Mouse (Mus musculus) spleen, adult 12 weeks (tissue): ENCODE data around the gene Skiv2l.
"Not testable (repeated sequence)": the region's sequence is repeated elsewhere in the genome, so short reads cannot be mapped to it uniquely, and the experiment has no call there.

ENCODE experiments used
- DNase-seq: peaks from one replicate; pipeline ENCODE4 v3.0.0; 2022; ENCODE audit warnings: low spot score

Skiv2l gene

GRCm38 (mm10) chr17:34811275-34811674, 38.7 kb downstream of the Skiv2l start:
- DNase-seq = no peak

- DNase-seq = not testable (repeated sequence)
These were observed 39.2 kb downstream of the Skiv2l start for GRCm38 (mm10) chr17:34810811-34811210.

DNA sequence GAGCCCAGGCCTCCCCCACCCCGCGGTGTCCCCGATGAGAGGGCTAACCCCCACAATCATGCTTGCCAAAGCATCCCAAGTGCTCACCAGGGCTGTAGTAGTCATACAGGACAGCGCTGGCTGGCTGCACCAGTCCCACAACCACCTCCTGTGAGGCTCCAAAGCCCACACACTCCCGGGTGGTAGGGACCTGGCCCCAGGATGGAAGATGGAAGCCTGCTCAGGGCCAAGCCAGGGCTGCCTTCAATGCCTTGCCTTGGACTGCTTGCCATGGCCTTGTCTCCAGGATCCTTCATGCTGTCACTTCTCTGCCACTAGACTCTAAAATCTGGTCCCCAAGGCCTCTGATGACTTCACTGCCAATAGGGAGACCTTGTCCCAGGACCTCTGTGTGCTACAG, 39.6 kb downstream of the Skiv2l start:
- DNase-seq = not testable (repeated sequence)

GRCm38 (mm10) chr17:34808599-34809205, 41.3 kb downstream of the Skiv2l start:
- no peak for DNase-seq

DNA sequence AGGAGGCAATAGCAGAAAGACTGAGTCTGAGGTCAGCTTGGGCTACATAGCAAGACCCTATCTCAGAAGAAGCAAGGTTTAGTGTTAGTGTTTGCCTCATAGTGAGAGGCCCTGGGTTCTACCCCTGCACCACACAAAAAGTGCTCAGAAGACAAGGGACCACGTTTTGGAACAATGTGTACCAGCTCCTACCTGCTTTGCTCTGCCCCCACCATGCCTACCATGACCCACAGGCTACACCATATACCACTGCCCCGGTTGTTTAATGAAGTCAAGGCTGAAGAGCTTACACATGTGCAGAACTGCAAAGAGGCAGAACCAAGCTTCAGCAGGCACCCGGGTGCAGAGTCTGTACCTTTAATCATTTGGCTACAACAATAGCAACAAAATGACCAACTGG, 42.8 kb downstream of the Skiv2l start:
- no peak for DNase-seq

GRCm38 (mm10) chr17:34804871-34805562, 45.0 kb downstream of the Skiv2l start:
- no peak for DNase-seq

GRCm38 (mm10) chr17:34804301-34804700, 45.7 kb downstream of the Skiv2l start, which contains the start of gene Cyp21a1:
Gene Cyp21a1, minus strand, starts transcription at chr17:34804561.
- DNase-seq = not testable (repeated sequence)

GRCm38 (mm10) chr17:34803367-34803766, 46.6 kb downstream of the Skiv2l start:
- DNase-seq = not testable (repeated sequence)

- DNase-seq = not testable (repeated sequence)
These were observed 47.3 kb downstream of the Skiv2l start for GRCm38 (mm10) chr17:34802756-34803155.

- DNase-seq = not testable (repeated sequence)
These were observed 49.2 kb downstream of the Skiv2l start for GRCm38 (mm10) chr17:34800781-34801305.

DNA sequence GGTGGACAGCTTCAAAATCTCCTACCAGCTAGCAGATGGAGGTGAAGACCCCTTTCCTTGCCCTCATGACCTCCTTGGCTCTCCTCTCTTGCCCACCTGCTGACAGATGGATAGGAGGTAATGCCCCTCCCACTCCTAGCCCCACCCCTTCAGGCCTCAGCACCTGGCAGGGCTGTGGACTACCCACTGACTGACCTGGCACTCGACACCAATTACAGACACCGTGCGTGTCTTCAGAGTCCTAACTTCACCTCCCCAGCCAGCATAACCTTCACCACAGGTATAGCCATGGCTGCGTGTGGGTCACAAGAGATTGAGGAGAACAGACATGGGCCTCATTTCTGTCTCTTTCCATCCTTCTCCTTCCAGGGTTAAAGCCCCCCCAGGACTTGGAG, 50.5 kb downstream of the Skiv2l start:
- no peak for DNase-seq

GRCm38 (mm10) chr17:34798866-34799530, 51.0 kb downstream of the Skiv2l start:
- no peak for DNase-seq

DNA sequence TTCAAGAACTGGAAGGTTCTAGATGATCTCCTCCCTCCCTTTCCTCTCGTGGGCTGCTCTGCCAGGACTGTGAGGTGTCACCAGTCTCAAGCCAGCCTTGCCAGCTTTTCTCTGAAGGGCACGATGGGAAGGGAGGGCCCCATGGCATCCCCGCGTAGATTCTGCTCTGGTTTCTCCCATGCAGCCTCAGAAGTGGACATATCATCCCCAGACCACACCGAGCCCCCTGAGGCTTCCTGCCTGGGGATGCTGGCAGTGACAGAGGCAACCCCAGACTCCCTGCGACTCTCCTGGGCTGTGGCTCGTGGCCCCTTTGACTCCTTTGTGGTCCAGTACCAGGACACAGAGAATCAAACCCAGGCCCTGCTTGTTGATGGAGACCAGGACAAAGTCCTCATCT, 51.9 kb downstream of the Skiv2l start:
- DNase-seq = not testable (repeated sequence)

- not testable (repeated sequence) for DNase-seq
These were observed 52.6 kb downstream of the Skiv2l start for GRCm38 (mm10) chr17:34797211-34797995.

- no peak for DNase-seq
These were observed 53.5 kb downstream of the Skiv2l start for GRCm38 (mm10) chr17:34796311-34797140.

- DNase-seq = no peak
These were observed 54.4 kb downstream of the Skiv2l start for GRCm38 (mm10) chr17:34795633-34796032.

- no peak for DNase-seq
These were observed 55.0 kb downstream of the Skiv2l start for GRCm38 (mm10) chr17:34795016-34795415.
